Mouse (Mus musculus) macrophage (primary cell): ENCODE results near the gene Rtn4r. TPM values are rescaled to one million over a fixed set of nuclear protein-coding genes. Genes with fewer than 3 reads are reported as not detected.

Source experiments
- H3K27ac ChIP-seq: fragments of 350-480 bp; formaldehyde crosslinking; 2 replicates; pipeline ENCODE4 v1.9.0; 2021
- H3K36me3 ChIP-seq: fragments of 350-480 bp; formaldehyde crosslinking; 2 replicates; pipeline ENCODE4 v1.9.0; 2021; ENCODE audit errors: inconsistent target
- H3K4me3 ChIP-seq: fragments of 350-480 bp; formaldehyde crosslinking; 2 replicates; pipeline ENCODE4 v1.9.0; 2021; ENCODE audit errors: inconsistent target
- H3K79me2 ChIP-seq: fragments of 350-480 bp; formaldehyde crosslinking; 2 replicates; pipeline ENCODE4 v1.9.0; 2021; ENCODE audit errors: inconsistent target
- WGBS: methylation state at CpG from one replicate; pipeline ENCODE4 v1.1.7; 2026; ENCODE audit warnings: inconsistent platforms; ENCODE audit not compliant: missing documents; 5-methylcytosine and 5-hydroxymethylcytosine counted together
- polyA plus RNA-seq: library from polyadenylated mRNA; stranded (reverse); fragments of 250-400 nt; gene quantifications from 3 replicates; pipeline ENCODE4 v1.2.4, GENCODE M21; 2018; ENCODE audit warnings: inconsistent platforms

Gene Rtn4r
- polyA plus RNA-seq, 1 experiment from 2014 or later, result not detected

DNA sequence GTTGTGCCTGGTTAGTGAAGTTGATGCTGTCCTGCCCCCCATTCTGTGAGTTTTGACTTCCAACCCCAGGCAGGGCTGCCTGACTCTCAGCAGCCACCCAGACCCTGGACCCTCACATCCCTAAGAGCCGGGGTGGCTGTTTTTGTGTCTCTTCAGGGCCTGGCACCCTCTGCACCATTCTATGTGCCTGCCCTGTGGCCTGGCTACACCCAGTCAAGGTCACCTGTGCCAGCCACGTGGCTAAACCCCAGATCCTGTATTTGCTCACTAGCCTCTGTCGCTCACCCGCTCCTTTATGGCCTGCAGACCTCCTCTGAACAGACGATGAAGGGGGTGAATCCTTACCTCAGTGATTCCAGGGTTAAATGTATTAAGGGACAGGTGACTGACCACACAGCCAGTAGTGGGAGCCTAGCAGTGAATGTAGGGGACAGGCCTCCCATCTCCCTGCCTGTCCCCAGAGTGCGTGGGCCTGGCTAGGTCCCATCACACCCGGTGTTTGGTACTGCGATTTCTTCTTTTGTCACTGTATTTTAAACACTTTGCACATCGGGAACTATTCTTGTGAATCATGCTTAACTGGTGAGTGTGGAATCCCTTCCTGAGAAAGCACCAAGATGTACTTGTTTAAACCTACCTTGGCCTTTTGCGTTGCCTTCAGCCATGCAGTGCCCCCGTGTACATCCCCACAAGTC is 4.0 kb downstream of the Rtn4r start:
- no peaks in the 10 kb centered on the region for H3K36me3 ChIP-seq
- H3K4me3 ChIP-seq, result no peak overlapping the region
- no peak overlapping the region for H3K27ac ChIP-seq
- WGBS, result 90% methylated on average over 11 of the region's 11 CpGs
- no peaks in the 10 kb centered on the region for H3K79me2 ChIP-seq

DNA sequence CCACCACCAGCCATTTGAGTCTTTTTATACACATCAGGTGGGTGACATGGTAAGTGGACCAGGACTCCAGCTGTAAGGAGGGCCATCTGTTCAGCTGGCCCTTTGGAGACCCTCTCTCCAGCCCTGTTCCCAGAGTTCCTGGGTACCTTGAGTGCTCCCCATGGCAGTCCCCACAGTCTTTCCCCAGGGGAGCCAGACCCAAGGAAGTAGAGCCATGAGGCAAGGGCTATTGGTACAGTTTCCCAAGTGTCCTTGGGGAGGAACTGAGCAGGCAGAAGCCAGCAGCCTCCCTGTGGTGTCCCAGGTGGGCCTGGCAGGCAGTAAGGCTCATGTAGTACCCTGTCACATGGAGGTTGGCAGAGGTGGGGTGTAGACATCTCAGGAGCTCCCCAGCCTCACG is 4.6 kb downstream of the Rtn4r start:
- Histone ChIP-seq H3K27ac (no peak overlapping the region), H3K4me3 (no peak overlapping the region), H3K79me2 (no peaks in the 10 kb centered on the region), H3K36me3 (no peaks in the 10 kb centered on the region)
- WGBS, result 78% methylated on average over 1 of the region's 1 CpGs

DNA sequence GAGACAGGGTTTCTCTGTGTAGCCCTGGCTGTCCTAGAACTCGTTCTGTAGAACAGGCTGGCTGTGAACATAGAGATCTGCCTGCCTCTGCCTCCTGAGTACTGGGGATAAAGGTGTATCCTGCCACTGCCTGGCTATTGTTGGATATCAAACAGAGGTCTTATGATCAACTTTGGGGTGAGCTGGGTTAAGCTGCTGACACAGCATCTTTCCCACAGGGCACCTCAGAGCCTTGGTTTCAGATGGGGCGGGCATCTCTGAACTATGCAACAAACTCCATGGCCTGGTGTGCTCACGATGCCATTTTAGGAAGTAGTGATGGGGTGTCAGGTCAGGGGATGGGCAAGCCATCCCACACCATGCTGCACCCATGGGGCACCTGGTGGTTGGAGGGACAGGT is 5.1 kb downstream of the Rtn4r start:
- H3K36me3 ChIP-seq, result no peaks in the 10 kb centered on the region
- no peaks in the 10 kb centered on the region for H3K79me2 ChIP-seq
- H3K27ac ChIP-seq, result no peak overlapping the region
- H3K4me3 ChIP-seq, result no peak overlapping the region
- 69% methylated on average over 3 of the region's 3 CpGs for WGBS

DNA sequence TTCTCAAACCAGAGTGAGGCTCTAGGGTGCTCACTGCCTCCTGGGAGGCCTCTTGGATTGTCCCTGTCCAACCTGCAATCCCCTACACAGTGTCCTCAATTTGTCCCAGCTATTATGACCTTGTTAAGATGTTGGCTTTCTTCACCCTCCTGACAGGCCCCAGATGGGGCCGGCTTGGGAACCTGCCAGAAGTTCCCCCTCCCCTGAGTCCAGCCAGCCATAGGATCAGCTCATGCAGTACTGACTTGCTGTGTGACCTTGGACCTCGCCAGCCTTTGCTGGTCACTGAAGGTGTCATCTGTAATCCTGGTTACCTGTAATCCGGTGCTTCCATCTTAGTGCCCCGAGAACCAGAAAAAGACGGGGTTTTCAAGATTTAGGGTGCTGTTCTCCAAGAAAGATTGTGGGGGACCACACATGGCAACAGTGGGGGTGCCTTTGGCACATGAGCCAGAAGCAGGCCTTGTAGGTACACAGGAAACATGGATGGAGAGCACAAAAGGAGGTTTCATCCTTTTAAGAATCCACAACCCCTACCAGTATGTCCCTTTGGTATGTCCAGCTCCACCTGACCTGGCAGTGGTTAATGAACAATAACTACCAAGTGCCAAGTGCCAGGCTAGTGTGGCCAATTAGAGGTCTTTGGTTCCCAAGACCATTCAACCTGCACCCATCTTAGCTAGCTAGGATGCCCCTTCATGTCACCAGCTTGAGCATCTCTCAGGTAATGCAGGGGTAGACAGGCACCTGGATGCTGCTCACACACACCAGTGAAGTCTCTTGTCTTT is 5.9 kb downstream of the Rtn4r start:
- H3K79me2 ChIP-seq, result no peaks in the 10 kb centered on the region
- no peak overlapping the region for H3K4me3 ChIP-seq
- H3K27ac ChIP-seq, result no peak overlapping the region
- H3K36me3 ChIP-seq, result no peaks in the 10 kb centered on the region
- WGBS, result 100% methylated on average over 5 of the region's 5 CpGs

DNA sequence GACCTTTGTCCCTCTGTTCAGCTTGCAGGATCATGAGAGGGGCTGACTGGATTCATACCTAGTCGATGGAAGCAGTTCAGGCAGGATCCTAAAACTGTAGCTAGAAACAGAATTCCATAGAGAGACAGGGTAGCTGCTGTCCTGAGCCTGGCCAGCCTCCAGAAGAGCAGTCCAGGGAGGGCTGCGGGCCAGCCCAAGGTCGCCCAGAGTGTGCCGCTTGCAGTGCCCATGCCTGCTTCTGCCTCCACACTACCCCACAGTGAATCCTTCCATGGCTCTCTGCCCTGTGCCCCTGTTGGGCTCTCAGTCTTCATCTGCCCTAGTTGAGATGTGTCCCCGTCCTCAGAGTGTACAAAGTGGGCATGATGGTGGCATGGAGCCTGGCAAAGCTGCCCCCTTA is 7.8 kb downstream of the Rtn4r start:
- H3K27ac ChIP-seq, result no peak overlapping the region
- H3K36me3 ChIP-seq, result no peaks in the 10 kb centered on the region
- no peaks in the 10 kb centered on the region for H3K79me2 ChIP-seq
- H3K4me3 ChIP-seq, result no peak overlapping the region
- 83% methylated on average over 5 of the region's 5 CpGs for WGBS

DNA sequence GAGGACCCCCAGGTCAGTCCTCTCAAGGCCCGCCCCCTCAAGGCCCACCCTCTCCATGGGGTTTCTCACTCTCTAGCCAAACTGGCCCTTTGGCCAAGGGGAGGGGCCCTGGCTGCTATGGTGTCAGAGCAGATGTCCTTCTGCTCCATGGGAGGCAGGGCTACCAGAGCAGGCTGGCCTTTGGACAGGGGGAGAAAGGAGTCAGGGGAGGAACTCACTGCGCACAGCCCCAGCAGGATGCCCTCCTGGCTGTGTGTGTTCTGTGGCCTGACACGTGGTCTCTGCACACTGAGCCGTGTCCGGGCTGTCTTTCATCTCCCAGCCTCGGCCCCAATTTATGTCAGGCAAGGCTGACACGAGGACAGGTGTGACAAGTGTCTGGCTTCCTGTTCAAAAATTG is 8.6 kb downstream of the Rtn4r start:
- WGBS, result 94% methylated on average over 7 of the region's 7 CpGs
- H3K79me2 ChIP-seq, result no peaks in the 10 kb centered on the region
- no peak overlapping the region for H3K4me3 ChIP-seq
- no peak overlapping the region for H3K27ac ChIP-seq
- no peaks in the 10 kb centered on the region for H3K36me3 ChIP-seq

DNA sequence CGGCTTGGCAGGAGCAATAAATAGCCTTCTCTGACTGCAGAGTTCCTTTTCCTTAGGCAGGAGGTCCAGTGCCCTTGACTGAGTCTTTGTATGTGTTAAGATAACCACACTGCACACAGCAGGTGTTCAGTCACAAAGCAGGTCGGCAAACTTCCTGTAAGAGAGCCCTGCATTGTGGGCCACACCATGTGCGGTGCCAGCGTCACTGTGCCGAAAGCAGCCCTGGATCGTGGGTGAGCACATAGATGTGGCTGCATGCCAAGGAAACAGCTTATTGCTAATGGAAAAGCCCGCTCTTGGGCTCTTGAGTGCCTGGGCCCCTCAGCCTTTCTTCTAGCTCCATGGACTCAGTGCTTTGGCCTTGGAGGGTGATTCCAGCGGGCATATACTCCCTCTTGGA is 16.8 kb downstream of the Rtn4r start:
- no peaks in the 10 kb centered on the region for H3K36me3 ChIP-seq
- no peaks in the 10 kb centered on the region for H3K79me2 ChIP-seq
- no peak overlapping the region for H3K4me3 ChIP-seq
- H3K27ac ChIP-seq, result no peak overlapping the region
- WGBS, result 53% methylated on average over 8 of the region's 8 CpGs

DNA sequence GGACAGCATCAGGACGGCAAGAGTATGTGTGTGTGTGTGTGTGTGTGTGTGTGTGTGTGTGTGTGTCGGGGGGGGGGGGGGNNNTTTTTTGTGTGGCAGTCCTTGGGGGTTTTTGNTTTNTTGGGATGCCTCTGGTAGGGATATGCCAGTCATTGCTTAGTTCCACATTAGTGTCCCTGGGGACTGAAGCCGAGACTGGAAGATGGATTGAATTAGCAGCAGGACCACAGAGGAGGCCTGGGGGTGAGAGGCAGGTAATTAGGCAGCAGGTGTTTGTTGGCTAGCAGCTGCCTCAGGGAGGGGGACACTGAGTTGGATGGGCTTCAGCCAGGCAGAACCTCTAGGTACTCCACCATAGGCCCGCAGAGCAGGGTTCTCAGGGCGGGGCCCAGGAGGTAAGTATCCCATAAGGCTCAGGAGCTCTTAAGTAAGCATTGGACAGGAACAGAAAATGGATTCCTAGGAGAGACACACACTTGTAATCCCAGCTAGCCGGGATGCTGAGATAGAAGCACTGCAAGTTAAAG is 18.0 kb downstream of the Rtn4r start:
- Histone ChIP-seq H3K36me3 (no peaks in the 10 kb centered on the region), H3K79me2 (no peaks in the 10 kb centered on the region)
- WGBS, result 95% methylated on average over 5 of the region's 6 CpGs

DNA sequence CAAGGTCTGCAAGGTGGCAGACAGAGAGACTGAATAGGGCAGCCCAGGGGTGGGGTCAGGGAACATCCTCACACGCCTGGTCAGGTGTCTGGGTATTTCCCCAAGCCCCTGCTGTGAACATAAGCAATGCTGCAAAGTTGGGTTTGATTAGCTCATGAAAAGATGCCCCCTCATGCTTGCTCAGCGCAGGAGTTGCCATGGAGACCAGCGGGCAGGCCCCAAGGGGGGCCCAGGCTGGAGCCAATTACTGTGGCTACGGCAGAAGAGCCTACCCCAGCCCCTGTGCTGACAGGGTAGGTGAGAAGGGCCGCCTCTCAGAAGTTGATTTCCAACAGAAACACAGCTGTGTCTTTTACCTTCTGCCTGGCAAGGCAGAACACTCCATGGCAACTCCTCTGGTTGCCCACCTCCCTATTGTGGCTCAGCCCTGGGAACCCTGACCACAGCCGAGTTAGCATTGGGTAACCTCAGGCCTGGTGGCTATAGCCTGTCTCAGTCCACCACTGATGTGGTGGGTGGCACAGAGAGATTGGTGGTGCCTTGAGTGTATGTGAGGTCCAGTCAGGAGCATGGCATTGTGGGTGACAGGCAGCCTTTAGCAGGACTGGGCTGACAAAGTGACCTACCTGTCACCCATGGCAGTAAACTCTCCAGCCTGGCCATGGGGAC is 20.9 kb downstream of the Rtn4r start:
- no peak overlapping the region for H3K27ac ChIP-seq
- H3K79me2 ChIP-seq, result no peaks in the 10 kb centered on the region
- H3K36me3 ChIP-seq, result no peaks in the 10 kb centered on the region
- H3K4me3 ChIP-seq, result no peak overlapping the region
- 68% methylated on average over 6 of the region's 6 CpGs for WGBS

More for the DNA sequence above, 18.0 kb downstream of the Rtn4r start:
- H3K27ac ChIP-seq, result no peak overlapping the region
- no peak overlapping the region for H3K4me3 ChIP-seq

DNA sequence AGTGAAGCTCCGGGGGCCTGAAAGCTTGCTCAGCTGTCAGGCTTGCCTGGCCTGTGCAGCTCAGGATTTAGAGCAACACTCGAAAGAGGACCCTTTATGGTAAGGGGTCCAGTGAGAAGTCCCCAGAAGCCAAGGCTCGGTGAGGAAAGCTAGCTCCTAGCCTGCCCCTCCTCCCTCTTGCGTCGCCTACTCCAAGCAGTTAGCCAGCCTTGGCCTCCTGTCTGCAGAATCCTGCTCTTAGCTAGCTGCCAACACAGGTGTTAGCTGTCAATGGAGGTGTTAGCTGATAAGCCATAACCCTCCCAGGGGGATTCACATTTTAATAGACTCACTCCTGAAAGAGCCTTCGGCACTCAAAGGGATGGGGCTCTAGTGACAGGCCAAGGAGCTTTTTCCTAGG is 21.8 kb downstream of the Rtn4r start:
- Histone ChIP-seq H3K27ac (no peak overlapping the region), H3K36me3 (no peaks in the 10 kb centered on the region), H3K79me2 (no peaks in the 10 kb centered on the region), H3K4me3 (no peak overlapping the region)
- WGBS, result 90% methylated on average over 6 of the region's 6 CpGs

DNA sequence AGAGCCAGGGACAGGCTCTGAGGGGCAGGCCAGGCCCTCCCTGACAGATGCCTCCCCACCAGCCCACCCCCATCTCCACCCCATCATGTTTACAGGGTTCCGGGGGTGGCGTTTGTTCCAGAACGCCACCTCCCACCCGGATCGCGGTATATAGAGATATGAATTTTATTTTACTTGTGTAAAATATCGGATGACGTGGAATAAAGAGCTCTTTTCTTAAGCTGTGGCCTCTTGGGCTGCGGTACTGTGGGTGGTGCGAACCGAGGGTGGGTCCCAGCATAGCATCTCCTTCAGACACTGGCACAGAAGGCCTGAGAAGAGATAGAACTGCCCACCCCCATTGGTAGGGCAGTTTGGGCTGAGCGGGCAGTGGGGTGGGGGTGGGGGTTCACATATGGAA is 24.7 kb downstream of the Rtn4r start:
- WGBS, result 97% methylated on average over 11 of the region's 12 CpGs
- H3K4me3 ChIP-seq, result no peak overlapping the region

DNA sequence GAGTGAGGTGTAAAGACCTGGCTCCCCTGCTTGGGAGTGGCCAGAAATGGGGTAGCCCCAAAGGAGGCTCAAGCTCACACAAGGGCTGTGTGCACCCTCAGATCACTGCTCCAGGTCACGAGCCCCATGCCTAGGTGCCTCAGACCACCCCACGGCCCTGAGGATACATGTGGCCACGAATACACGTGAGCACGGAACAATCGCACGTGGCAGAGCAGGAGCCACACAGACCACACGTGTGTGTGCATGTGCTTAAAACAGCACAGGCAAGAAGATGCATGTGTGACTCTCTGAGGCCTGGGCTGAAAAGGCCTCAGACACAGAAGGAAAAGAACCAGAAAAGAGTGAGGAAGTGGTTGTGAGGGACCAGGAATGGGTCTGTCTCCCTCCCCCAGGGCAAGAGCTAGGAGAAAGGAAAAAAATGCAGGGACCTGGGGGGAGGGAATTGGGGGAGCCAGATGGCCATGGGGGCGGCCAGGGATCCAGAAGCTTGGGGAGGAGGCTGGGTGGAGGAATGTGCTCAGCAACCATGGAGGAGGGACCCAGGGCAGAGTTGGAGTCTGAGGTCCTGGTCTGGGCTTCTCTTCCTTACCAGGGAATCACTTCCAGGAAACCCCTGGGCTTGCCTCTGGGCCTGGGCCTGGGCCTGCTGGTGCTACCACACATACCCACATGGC is 25.5 kb downstream of the Rtn4r start:
- Histone ChIP-seq H3K27ac (no peak overlapping the region), H3K79me2 (no peaks in the 10 kb centered on the region), H3K36me3 (no peaks in the 10 kb centered on the region), H3K4me3 (no peak overlapping the region)
- WGBS, result 92% methylated on average over 9 of the region's 9 CpGs

More for the DNA sequence above, 24.7 kb downstream of the Rtn4r start:
- Histone ChIP-seq H3K79me2 (no peaks in the 10 kb centered on the region), H3K27ac (no peak overlapping the region), H3K36me3 (no peaks in the 10 kb centered on the region)

DNA sequence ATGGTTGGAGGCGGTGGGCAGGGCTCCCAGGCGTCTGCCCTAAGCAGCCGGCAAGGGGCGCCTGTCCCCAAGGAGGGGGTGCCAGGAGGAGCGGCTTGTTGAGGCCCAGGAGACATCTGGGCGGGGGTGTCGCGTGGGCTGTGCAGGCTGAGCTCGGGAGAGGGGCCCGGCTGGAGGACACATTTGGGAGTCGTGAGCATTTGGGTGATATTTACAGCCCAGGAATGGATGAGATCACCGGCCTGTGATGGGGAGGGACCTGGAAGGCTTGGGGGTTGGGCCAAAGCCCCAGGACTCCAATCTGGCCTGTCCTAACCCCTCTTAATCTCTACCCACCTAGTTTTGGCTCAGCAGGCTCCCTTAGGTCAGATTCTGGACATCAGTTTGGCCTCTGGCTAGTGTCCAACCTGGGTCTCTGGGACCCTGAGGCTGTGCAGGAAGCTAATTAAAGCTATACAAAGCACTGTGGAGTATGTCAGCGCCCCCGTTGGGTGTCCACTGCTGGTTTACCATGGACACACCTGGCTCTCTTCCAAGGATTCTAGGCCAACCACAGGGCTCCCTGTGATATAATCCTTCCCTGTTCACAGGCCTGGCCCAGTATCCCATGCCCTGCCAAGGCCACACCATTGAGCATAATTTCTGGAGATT is 27.2 kb downstream of the Rtn4r start:
- Histone ChIP-seq H3K27ac (no peak overlapping the region), H3K4me3 (no peak overlapping the region), H3K36me3 (no peaks in the 10 kb centered on the region), H3K79me2 (no peaks in the 10 kb centered on the region)
- 91% methylated on average over 14 of the region's 14 CpGs for WGBS
